Mouse (Mus musculus): ENCODE measurements around the gene Pgap1.

- no peak for TF ChIP-seq POLR2A (IDR thresholded peaks at IDR 0.05; ENCODE audit: control insufficient read depth, low read depth, low read length)
- TF ChIP-seq CTCF (IDR thresholded peaks at IDR 0.05; ENCODE audit: control insufficient read depth, insufficient read depth, insufficient replicate concordance, low read depth, low read length), result no peak
These were observed 42.8 kb upstream of the Pgap1 start for GRCm38 (mm10) chr1:54600275-54600674.

All from testis, adult 2 months (tissue).